Mouse (Mus musculus): ENCODE measurements around the gene Lap3. TPM values are rescaled to one million over a fixed set of nuclear protein-coding genes. Genes with fewer than 3 reads are reported as not detected.

The Lap3 gene
- polyA plus RNA-seq, 1 experiment from 2014 or later: 75.2 TPM

- no peak for ATAC-seq (ENCODE audit: insufficient number of reproducible peaks, insufficient read depth, low FRiP score, low read depth)
- Histone ChIP-seq H3K4me2 (replicated peaks; ENCODE audit: low read depth, low read length) (no peak overlapping the region), H3K9ac (replicated peaks; ENCODE audit: low read depth, low read length) (no peak overlapping the region), H3K4me1 (ENCODE audit: control insufficient read depth, insufficient read depth, low read length) (no peaks in the 10 kb centered on the region), H3K36me3 (ENCODE audit: control insufficient read depth, insufficient read depth, low read length) (no peaks in the 10 kb centered on the region), H3K27ac (ENCODE audit: low read length) (no peak overlapping the region), H3K9me3 (ENCODE audit: control insufficient read depth, low read depth, low read length) (no peaks in the 10 kb centered on the region), H3K4me3 (ENCODE audit: low read depth, low read length) (no peak overlapping the region), H3K27me3 (ENCODE audit: control insufficient read depth, insufficient read depth, low read length) (no peaks in the 10 kb centered on the region)
- WGBS: 89% methylated on average over 1 of the region's 1 CpGs
These were observed 56.4 kb downstream of the Lap3 start for GRCm38 (mm10) chr5:45549586-45549985.

Other genes starting within 250 kb of the Lap3 start
- gene Qdpr, start 43.1 kb upstream of the Lap3 start, polyA plus RNA-seq (2014; fragmentation: Nextera tagmentation; extraction: Ambion mirVana): 103 and 109 TPM in 2 replicates
- gene Clrn2, start 39.6 kb upstream of the Lap3 start, polyA plus RNA-seq (2014; fragmentation: Nextera tagmentation; extraction: Ambion mirVana): not detected in 2 replicates
- 218 and 247 TPM in 2 replicates for gene Med28, start 26.9 kb downstream of the Lap3 start, polyA plus RNA-seq (2014; fragmentation: Nextera tagmentation; extraction: Ambion mirVana)
- gene Fam184b, start 146.2 kb downstream of the Lap3 start, polyA plus RNA-seq (2014; fragmentation: Nextera tagmentation; extraction: Ambion mirVana): 4.0 TPM in 2 replicates
- gene Ncapg, start 176.5 kb downstream of the Lap3 start, polyA plus RNA-seq (2014; fragmentation: Nextera tagmentation; extraction: Ambion mirVana): 55.1 and 55.6 TPM in 2 replicates